Comparison of ENCODE assay signal across 8 mouse cellular contexts in the genomic region with DNA sequence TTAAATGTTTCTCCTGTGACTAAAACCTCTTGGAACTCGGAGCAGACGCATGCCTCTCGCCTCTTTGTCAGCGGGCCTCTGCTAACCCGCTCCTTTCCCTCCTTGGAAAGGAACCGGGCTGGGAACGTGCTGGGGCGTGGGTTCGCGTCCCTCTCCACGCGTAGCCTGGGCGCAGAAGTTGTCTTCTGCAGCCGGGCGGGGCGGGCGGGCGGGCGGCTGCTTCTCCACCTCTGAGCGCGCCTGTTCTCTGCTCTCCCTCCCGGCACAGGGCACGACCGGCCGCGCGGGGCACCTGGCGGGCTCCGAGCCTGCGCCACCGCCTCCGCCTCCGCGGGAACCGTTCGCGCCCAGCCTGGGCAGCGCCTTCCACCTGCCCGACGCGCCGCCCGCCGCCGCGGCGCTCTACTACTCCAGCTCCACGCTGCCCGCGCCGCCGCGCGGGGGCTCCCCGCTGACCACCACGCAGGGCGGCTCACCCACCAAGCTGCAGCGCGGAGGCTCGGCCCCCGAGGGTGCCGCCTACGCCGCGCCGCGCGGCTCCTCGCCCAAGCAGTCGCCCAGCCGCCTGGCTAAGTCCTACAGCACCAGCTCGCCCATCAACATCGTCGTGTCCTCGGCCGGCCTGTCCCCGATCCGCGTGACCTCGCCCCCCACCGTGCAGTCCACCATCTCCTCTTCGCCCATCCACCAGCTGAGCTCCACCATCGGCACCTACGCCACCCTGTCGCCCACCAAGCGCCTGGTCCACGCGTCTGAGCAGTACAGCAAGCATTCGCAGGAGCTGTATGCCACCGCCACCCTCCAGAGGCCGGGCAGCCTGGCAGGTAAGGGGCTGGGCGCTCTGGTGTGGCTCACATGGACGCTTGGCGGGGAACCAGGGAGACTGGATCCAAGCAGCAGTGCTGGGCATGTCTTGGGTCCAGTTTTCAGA.
DNase-seq lines count a peak whose midpoint lies in the region; ATAC-seq lines count a peak whose summit lies in the region.

No protein-coding gene starts in this region.

- H3K4me2 ChIP-seq in stomach, embryonic 14.5 days (replicated peaks; ENCODE audit: low read depth, low read length), result peak overlapping the region; percentile 97

- peak; percentile 2 for DNase-seq in ovary, postnatal 14 days (ENCODE audit: low spot score)
- no peak for DNase-seq in ovary, postnatal 10 days (ENCODE audit: low spot score)
- DNase-seq in cerebellum, adult 9-11 months, result peak; percentile 66
- peak; percentile 28 to 39 for DNase-seq in left cerebral cortex, postnatal 25 days (ENCODE audit: low spot score in 2 of 2)
- no peak for DNase-seq in adipocyte (ENCODE audit: low spot score)

- H3K27me3 ChIP-seq in stomach, embryonic 14.5 days (ENCODE audit: control insufficient read depth, insufficient read depth, low read length), result 0 out of 2 replicates have a peak, but pooled peaks cover 4% of the 10 kb centered on the region

- H3K4me3 ChIP-seq in stomach, embryonic 14.5 days (ENCODE audit: low read depth, low read length), result peak overlapping the region; percentile 47

- H3K9me3 ChIP-seq in stomach, embryonic 14.5 days (ENCODE audit: control insufficient read depth, low read depth, low read length), result no peaks in the 10 kb centered on the region

- ATAC-seq in granulocyte monocyte progenitor cell, adult 5-6 weeks (replicated peaks; ENCODE audit: poor library complexity, severe bottlenecking), result peak; percentile 38
- peak; percentile 45 for ATAC-seq in megakaryocyte progenitor cell, adult 5-6 weeks (replicated peaks; ENCODE audit: poor library complexity)
- peak; percentile 65 for ATAC-seq in stomach, embryonic 14.5 days (ENCODE audit: insufficient number of reproducible peaks, insufficient read depth, low FRiP score, low read depth)

- no peak overlapping the region for H3K27ac ChIP-seq in stomach, embryonic 14.5 days (ENCODE audit: low read length)

- H3K9ac ChIP-seq in stomach, embryonic 14.5 days (replicated peaks; ENCODE audit: low read depth, low read length), result no peak overlapping the region; the same call in 1 of the 2 replicates

- no peaks in the 10 kb centered on the region for H3K36me3 ChIP-seq in stomach, embryonic 14.5 days (ENCODE audit: control insufficient read depth, insufficient read depth, low read length)

- intact Hi-C loops in left cerebral cortex, postnatal 25 days (cut with DNase I), result no loop called here

- 0 out of 2 replicates have a peak, but pooled peaks cover 2% of the 10 kb centered on the region for H3K4me1 ChIP-seq in stomach, embryonic 14.5 days (ENCODE audit: control insufficient read depth, insufficient read depth, low read length)

- 1% methylated on average over 86 of the region's 94 CpGs for WGBS in stomach, embryonic 14.5 days

Comparison
In these comparisons a context has a peak if more than half of its experiments do, and no peak if none do; other contexts are left out.
1. DNase-seq: peak in ovary, postnatal 14 days (single experiment), cerebellum, adult 9-11 months (single experiment) and left cerebral cortex, postnatal 25 days (2 of 2); none in ovary, postnatal 10 days (single experiment) and adipocyte (single experiment).
2. Peak in every context shown above with its lines, with median percentiles within 50 percentile points of each other: ATAC-seq.